Mouse (Mus musculus) cerebellum, adult 2 months (tissue): ENCODE results near the gene Pelo.

Source experiments
- CTCF ChIP-seq: fragments of 200-500 bp; IDR thresholded peaks from 2 replicates; pipeline ENCODE4 v1.5.1; 2011; ENCODE audit warnings: low read depth, mild to moderate bottlenecking, control low read depth, low read length, moderate library complexity, borderline replicate concordance; ENCODE audit not compliant: insufficient read depth
- POLR2A ChIP-seq: fragments of 200-500 bp; IDR thresholded peaks from 2 replicates; pipeline ENCODE4 v1.6.1; 2011; ENCODE audit warnings: low read length, control low read depth, borderline replicate concordance; ENCODE audit not compliant: insufficient read depth

- TF ChIP-seq CTCF (no peak), POLR2A (no peak)
Measured at GRCm38 (mm10) chr13:115054783-115055182, 35.2 kb downstream of the Pelo start.
